1 mouse cellular context compared by ENCODE assay signal in genomic region chr19:29481578-29481977, GRCm38 (mm10).
A peak's percentile ranks its signal among the peaks of the same experiment; 100 is the strongest.
TF ChIP-seq lines count a peak whose summit lies in the region.

No protein-coding gene starts in this region.

TF ChIP-seq in MEL, 35 proteins besides CTCF, POLR2A, EP300 and RAD21 (continued from another document):
- TF ChIP-seq USF2 (IDR thresholded peaks at IDR 0.05; ENCODE audit: borderline replicate concordance in 1 of 2, insufficient read depth in 1 of 2, low read depth in 1 of 2, low read length in 2 of 2) = no peak
- 0 out of 2 replicates have a peak, but pooled peaks have one; percentile 40 for TF ChIP-seq MYC (IDR thresholded peaks at IDR 0.05; ENCODE audit: low read depth, low read length)
- TF ChIP-seq TCF12 (IDR thresholded peaks at IDR 0.05; ENCODE audit: low read depth, low read length) = peak; percentile 43; the same call in 1 of the 2 replicates
- peak; percentile 43 for TF ChIP-seq GATA1 (IDR thresholded peaks at IDR 0.05; ENCODE audit: low read depth, low read length)
- no peak for TF ChIP-seq ZC3H11A (IDR thresholded peaks at IDR 0.05; ENCODE audit: low read depth, low read length)
- no peak; the same call in 1 of the 2 replicates for TF ChIP-seq HCFC1 (IDR thresholded peaks at IDR 0.05; ENCODE audit: low read depth, low read length)
- TF ChIP-seq MAX (IDR thresholded peaks at IDR 0.05; ENCODE audit: low read length) = peak; percentile 59
- no peak for TF ChIP-seq ZMIZ1 (IDR thresholded peaks at IDR 0.05; ENCODE audit: low read depth, low read length)
- no peak for TF ChIP-seq GABPA (IDR thresholded peaks at IDR 0.05; ENCODE audit: low read depth, low read length)
- no peak for TF ChIP-seq USF1 (IDR thresholded peaks at IDR 0.05; ENCODE audit: low read depth, low read length)
- peak; percentile 51; the same call in 1 of the 2 replicates for TF ChIP-seq ETS1 (IDR thresholded peaks at IDR 0.05; ENCODE audit: low read depth, low read length)
- TF ChIP-seq MAFK (IDR thresholded peaks at IDR 0.05; ENCODE audit: borderline replicate concordance, low read depth, low read length) = no peak
- no peak for TF ChIP-seq TAL1 (IDR thresholded peaks at IDR 0.05; ENCODE audit: low read length)
- TF ChIP-seq ZKSCAN1 (IDR thresholded peaks at IDR 0.05; ENCODE audit: low read depth, low read length) = no peak; the same call in 1 of the 2 replicates
- no peak; the same call in 1 of the 2 replicates for TF ChIP-seq JUND (IDR thresholded peaks at IDR 0.05; ENCODE audit: low read depth, low read length)
- no peak for TF ChIP-seq ELF1 (IDR thresholded peaks at IDR 0.05; ENCODE audit: low read depth, low read length)
- peak; percentile 50; the same call in 1 of the 2 replicates for TF ChIP-seq RCOR1 (IDR thresholded peaks at IDR 0.05; ENCODE audit: low read depth, low read length)
- 0 out of 2 replicates have a peak, but pooled peaks have one; percentile 46 for TF ChIP-seq ZNF384 (IDR thresholded peaks at IDR 0.05; ENCODE audit: low read depth, low read length)
- TF ChIP-seq E2F4 (IDR thresholded peaks at IDR 0.05; ENCODE audit: borderline replicate concordance, low read depth, low read length) = no peak
- TF ChIP-seq BHLHE40 (IDR thresholded peaks at IDR 0.05; ENCODE audit: borderline replicate concordance, low read depth, low read length) = no peak
- no peak for TF ChIP-seq MYB (IDR thresholded peaks at IDR 0.05; ENCODE audit: low read depth, low read length)
- TF ChIP-seq KAT2A (conservative IDR thresholded peaks at IDR 0.05; ENCODE audit: low read depth, low read length) = no peak
- no peak for TF ChIP-seq MEF2A (IDR thresholded peaks at IDR 0.05; ENCODE audit: extremely low read depth, insufficient replicate concordance, low read depth, low read length, poor library complexity, severe bottlenecking)
TF ChIP-seq in MEL: peak in this region for 11.
